Mouse (Mus musculus) left cerebral cortex, adult 2 months (tissue): Measurements from ENCODE around the gene Smug1. TPM values are rescaled to one million over a fixed set of nuclear protein-coding genes. Genes with fewer than 3 reads are reported as not detected.

Experiments used
- DNase-seq, 2 experiments: peaks; one replicate each; pipeline ENCODE4 v3.0.0; 2021 to 2022; ENCODE audit warnings: low spot score in 2 of 2, mixed read lengths in 1 of 2; ENCODE audit errors: extremely low spot score in 1 of 2
- H3K27ac ChIP-seq: fragments of 200-600 bp; 2 replicates; pipeline ENCODE4 v1.8.1; 2022
- H3K4me3 ChIP-seq: fragments of 200-600 bp; 2 replicates; pipeline ENCODE4 v1.8.1; 2022
- CTCF ChIP-seq: fragments of 200-600 bp; IDR thresholded peaks from 2 replicates; pipeline ENCODE4 v1.8.1; 2022; ENCODE audit warnings: antibody characterized with exemption, mild to moderate bottlenecking, moderate library complexity
- intact Hi-C: fragments of 180-260 bp; cut with DNase I; formaldehyde crosslinking; loops from one replicate; pipeline ENCODE4 v1.15.1; 2025
- total RNA-seq, 2 experiments: library from RNA; stranded (reverse); gene quantifications; 2 replicates each; pipeline ENCODE4 v1.2.3; 2021

Smug1 gene
- total RNA-seq, 2 experiments from 2014 or later: 20.7 to 23.2 TPM

- DNase-seq: no peak
- H3K27ac ChIP-seq: no peak overlapping the region
- no peak for TF ChIP-seq CTCF
- no peak overlapping the region for H3K4me3 ChIP-seq
- intact Hi-C loops: loop anchor here (5.0 kb wide), 1 partner anchor 41 kb away; no protein-coding TSS in a partner anchor
Observed at GRCm38 (mm10) chr15:103133761-103134160, 33.1 kb downstream of the Smug1 start.

DNA sequence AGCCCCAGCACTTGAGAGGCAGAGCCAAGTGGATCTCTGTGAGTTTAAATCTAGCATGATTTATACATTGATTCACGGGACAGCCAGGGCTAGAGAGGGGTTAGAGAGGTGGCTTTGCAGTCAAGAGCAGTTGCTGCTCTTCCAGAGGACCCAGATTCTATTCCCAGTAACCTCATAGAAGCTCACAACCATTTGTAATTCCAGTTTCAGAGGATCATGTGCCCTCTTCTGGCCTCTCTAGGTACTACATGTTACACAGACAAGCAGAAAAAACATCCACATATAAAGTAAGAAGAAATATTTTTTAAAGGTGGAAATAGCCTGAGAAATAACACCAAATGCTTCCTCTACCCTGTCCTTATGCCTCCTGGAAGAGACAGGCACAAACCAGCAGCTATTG, 36.2 kb downstream of the Smug1 start:
- DNase-seq: no peak
- H3K4me3 ChIP-seq: no peak overlapping the region
- TF ChIP-seq CTCF: peak; percentile 69
- intact Hi-C loops: loop anchor here (5.0 kb wide), 1 partner anchor 38 kb away; no protein-coding TSS in a partner anchor
- H3K27ac ChIP-seq: no peak overlapping the region

DNA sequence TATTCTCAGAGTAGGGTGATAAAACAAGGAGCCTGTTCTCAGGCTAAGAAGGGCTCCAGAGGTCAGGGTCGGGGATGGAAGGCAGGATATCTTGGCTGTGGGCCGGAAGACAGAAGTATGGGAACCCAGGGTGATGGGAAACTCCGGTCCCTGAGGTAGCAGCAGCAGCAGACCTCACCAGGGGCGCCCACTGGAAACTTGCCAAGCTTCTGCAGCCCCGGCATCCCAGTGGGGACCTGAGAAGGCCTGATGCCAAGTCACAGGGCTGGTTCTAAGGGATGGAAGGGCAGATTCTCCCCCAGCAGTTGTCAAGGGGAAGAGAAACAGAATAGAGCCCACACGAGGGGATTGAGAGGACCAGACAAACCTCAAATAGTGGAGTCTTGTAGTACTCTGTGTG, 37.6 kb downstream of the Smug1 start:
- intact Hi-C loops: no loop called here
- DNase-seq: no peak
- H3K27ac ChIP-seq: no peak overlapping the region
- no peak for TF ChIP-seq CTCF
- H3K4me3 ChIP-seq: no peak overlapping the region

DNA sequence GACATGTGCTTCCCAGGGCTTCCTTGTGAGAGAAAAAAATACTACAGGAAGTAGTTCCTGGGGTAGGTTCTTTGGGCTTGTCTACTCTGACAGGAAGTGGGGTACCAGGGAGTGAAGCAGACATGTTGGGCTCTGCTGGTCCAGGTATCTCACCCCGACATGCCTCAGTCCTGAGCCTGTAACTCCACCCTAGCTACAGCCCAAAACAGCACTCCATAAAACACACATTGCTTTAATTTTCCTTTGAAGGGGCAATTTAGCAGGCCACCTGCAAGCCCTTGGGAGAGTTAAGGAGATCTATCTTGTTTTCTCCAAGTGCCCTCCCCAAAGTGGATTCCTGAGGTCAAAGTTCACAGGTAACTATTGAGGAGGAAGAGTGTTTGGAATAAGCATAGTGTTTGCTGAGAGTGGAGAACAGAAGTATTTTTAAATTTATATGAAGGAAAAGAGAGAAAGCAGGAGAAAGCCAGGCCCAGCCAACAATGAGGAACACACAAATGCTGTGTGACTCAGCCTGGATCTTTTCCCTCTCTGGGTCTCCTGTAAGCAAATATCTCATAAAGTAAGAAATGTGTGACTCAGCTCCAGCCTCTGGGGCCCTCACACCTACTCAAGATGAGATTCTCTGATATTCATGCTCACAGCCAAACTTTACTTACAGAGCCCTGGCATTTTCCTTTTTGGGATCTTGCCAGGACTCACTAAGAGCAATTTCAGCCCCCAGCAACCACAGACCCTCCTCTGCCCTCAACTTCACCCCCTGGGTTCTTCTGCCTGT, 38.6 kb downstream of the Smug1 start:
- H3K4me3 ChIP-seq: no peak overlapping the region
- DNase-seq: no peak
- intact Hi-C loops: no loop called here
- no peak overlapping the region for H3K27ac ChIP-seq
- no peak for TF ChIP-seq CTCF

- Histone ChIP-seq H3K27ac (no peak overlapping the region), H3K4me3 (no peak overlapping the region)
- intact Hi-C loops: no loop called here
- no peak for TF ChIP-seq CTCF
- no peak for DNase-seq
Observed at GRCm38 (mm10) chr15:103125982-103126381, 40.9 kb downstream of the Smug1 start.

DNA sequence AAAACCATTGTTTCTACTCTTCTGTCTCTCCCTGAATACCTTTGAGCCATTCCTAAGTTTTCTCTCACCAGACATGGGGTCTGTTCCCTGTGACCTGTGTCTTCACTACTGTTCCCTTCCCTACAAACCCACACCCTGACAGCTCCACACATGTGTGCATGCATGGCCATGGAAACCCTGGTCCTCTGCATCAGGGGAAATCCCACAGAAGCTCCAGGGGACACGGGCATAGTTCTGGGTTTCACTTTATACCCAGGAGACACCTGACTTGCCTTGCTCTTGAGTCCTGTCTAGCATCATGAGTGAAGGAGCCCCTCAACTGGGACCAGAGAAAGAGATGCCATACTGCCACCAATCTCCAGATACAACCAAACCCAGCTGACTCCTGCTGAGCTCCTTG, 42.6 kb downstream of the Smug1 start:
- DNase-seq: no peak

DNA sequence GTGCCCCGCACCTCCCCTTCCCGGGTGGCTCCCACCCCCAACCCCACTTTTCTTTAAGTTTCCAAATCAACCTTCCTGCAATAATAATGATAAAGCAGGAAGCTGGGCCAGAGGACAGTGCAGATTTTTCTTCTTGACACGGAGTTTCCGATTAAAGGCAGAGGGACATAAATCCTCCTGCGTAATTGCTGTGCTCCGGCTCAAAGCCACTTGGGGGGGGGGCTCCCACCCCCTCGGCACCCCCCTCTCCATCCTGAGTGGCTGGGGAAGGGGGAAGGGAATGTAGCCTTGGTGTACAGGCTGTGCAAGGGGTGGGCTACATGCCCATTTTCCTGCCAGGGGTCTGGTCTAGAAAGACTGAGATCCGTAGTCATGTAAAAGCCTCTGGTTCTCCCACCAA, 43.5 kb downstream of the Smug1 start:
- intact Hi-C loops: loop anchor here (5.0 kb wide), 1 partner anchor 111 kb away; no protein-coding TSS in a partner anchor
- Histone ChIP-seq H3K4me3 (no peak overlapping the region), H3K27ac (no peak overlapping the region)
- DNase-seq: no peak
- TF ChIP-seq CTCF: no peak

More for the DNA sequence above, 42.6 kb downstream of the Smug1 start:
- H3K4me3 ChIP-seq: no peak overlapping the region
- TF ChIP-seq CTCF: no peak
- intact Hi-C loops: loop anchor here (5.0 kb wide), 1 partner anchor 112 kb away; no protein-coding TSS in a partner anchor
- H3K27ac ChIP-seq: no peak overlapping the region

- TF ChIP-seq CTCF: no peak
- no peak overlapping the region for H3K4me3 ChIP-seq
- no peak for DNase-seq
- H3K27ac ChIP-seq: no peak overlapping the region
- intact Hi-C loops: loop anchor here (5.0 kb wide), 1 partner anchor 110 kb away; no protein-coding TSS in a partner anchor
Observed at GRCm38 (mm10) chr15:103122372-103122771, 44.5 kb downstream of the Smug1 start.

- H3K27ac ChIP-seq: no peak overlapping the region
- DNase-seq: no peak
- intact Hi-C loops: loop anchor here (5.0 kb wide), 1 partner anchor 109 kb away; no protein-coding TSS in a partner anchor
- H3K4me3 ChIP-seq: no peak overlapping the region
- TF ChIP-seq CTCF: peak; percentile 43
Observed at GRCm38 (mm10) chr15:103121416-103121815, 45.5 kb downstream of the Smug1 start.

DNA sequence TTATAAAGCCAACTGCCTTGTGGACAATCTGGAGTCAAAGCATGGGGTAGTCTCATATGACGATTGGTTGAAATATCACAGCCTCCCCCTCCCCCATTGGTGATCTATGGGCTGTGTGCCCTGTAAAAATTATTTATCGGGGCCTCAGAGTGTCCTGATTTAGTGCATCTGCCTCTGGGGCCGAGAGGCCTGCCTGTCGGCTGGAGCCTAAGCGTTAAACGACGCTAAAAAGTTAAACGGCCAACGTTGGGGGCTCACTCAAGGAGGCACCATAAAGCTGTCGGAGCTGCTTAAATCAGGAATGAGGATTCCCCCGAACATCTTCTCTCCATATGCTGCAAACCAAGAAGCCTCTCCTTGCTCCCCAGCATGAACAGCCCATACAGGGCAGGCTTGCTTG, 46.3 kb downstream of the Smug1 start:
- no peak for TF ChIP-seq CTCF
- no peak for DNase-seq

DNA sequence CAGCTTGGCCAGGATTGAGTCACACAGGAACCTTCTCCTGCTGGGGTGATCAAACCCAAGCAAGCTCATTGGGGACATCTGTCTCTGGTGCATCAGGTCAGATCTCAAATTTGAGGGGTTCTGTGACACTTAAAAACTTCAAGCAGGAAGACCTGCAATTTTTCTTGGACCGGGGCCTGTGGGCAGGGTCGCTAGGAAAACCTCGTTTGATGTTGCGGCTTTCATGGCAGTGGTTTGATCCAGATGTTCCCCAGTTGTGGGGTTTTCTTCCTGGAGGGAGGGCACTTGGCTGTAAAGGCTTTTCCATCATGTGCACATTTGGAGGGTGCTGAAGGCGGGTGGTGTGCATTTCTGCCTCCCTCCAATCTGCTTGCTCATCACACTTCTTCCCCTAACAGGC, 51.2 kb downstream of the Smug1 start:
- DNase-seq: no peak
- intact Hi-C loops: no loop called here
- Histone ChIP-seq H3K4me3 (no peak overlapping the region), H3K27ac (no peak overlapping the region)
- TF ChIP-seq CTCF: no peak

More for the DNA sequence above, 46.3 kb downstream of the Smug1 start:
- no peak overlapping the region for H3K27ac ChIP-seq
- intact Hi-C loops: loop anchor here (5.0 kb wide), 1 partner anchor 108 kb away; no protein-coding TSS in a partner anchor
- H3K4me3 ChIP-seq: no peak overlapping the region

- DNase-seq: no peak
- Histone ChIP-seq H3K27ac (no peak overlapping the region), H3K4me3 (no peak overlapping the region)
- intact Hi-C loops: no loop called here
- TF ChIP-seq CTCF: no peak
Observed at GRCm38 (mm10) chr15:103115256-103115655, 51.6 kb downstream of the Smug1 start.

DNA sequence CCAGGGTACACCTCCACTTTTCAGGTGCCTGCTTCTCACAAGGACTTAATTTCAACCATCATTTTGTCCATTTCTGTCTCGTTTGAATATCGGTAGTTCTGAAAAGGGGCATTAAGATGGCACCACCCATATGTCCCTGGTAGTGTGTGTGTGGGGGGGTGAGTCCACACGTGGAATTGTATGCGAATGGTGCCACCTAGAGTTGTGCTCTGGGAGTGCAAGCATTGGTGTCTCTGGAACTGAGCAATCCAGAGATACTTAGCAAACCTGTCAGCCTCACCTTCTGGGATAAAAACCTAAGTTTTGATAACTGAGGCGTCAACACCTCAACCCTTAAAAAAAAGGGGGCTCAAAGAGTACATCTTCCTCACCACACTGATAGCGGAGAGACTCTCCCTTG, 53.8 kb downstream of the Smug1 start:
- Histone ChIP-seq H3K4me3 (no peak overlapping the region), H3K27ac (no peak overlapping the region)
- intact Hi-C loops: no loop called here
- DNase-seq: no peak
- no peak; the same call in 1 of the 2 replicates for TF ChIP-seq CTCF
